Mouse (Mus musculus) neural tube, embryonic 15.5 days (tissue): ENCODE results near the gene Bend3. TPM values are rescaled to one million over a fixed set of nuclear protein-coding genes. Genes with fewer than 3 reads are reported as not detected.
A peak's percentile ranks its signal among the peaks of the same experiment; 100 is the strongest.

Experiments used
- ATAC-seq: fragments of 200-750 bp; cut with Nextera tagmentation; 2 replicates; pipeline ENCODE4 v1.8.0; 2017; ENCODE audit warnings: mild to moderate bottlenecking, moderate TSS enrichment, moderate library complexity; ENCODE audit not compliant: low FRiP score
- H3K27ac ChIP-seq: fragments of 300-500 bp; sonication (generic); replicated peaks from 2 replicates; pipeline ENCODE4 v1.5.1; 2015; ENCODE audit warnings: mild to moderate bottlenecking, inconsistent platforms
- H3K27me3 ChIP-seq: fragments of 300-500 bp; sonication (generic); replicated peaks from 2 replicates; pipeline ENCODE4 v1.6.1; 2015; ENCODE audit warnings: inconsistent platforms
- H3K36me3 ChIP-seq: fragments of 300-500 bp; sonication (generic); 2 replicates; pipeline ENCODE4 v1.6.1; 2015; ENCODE audit warnings: inconsistent platforms
- H3K4me1 ChIP-seq: fragments of 300-500 bp; sonication (generic); 2 replicates; pipeline ENCODE4 v1.6.1; 2015; ENCODE audit warnings: inconsistent platforms
- H3K4me2 ChIP-seq: fragments of 300-500 bp; sonication (generic); 2 replicates; pipeline ENCODE4 v1.6.1; 2015; ENCODE audit warnings: inconsistent platforms, mild to moderate bottlenecking, moderate library complexity
- H3K4me3 ChIP-seq: fragments of 300-500 bp; sonication (generic); replicated peaks from 2 replicates; pipeline ENCODE4 v1.5.1; 2015; ENCODE audit warnings: mild to moderate bottlenecking, inconsistent platforms
- H3K9ac ChIP-seq: fragments of 300-500 bp; sonication (generic); replicated peaks from 2 replicates; pipeline ENCODE4 v1.6.1; 2015; ENCODE audit warnings: mild to moderate bottlenecking, inconsistent platforms
- H3K9me3 ChIP-seq: fragments of 300-500 bp; sonication (generic); replicated peaks from 2 replicates; pipeline ENCODE4 v1.6.1; 2016; ENCODE audit warnings: inconsistent platforms
- whole genome bisulfite sequencing: fragments of 180-500 bp; shearing (Covaris S2); methylation state at CpG from one replicate; pipeline ENCODE4 v1.1.7; 2015; ENCODE audit warnings: mixed read lengths; 5-methylcytosine and 5-hydroxymethylcytosine counted together
- polyA plus RNA-seq: library from polyadenylated mRNA; unstranded; fragments of >200 nt; fragmentation: Nextera tagmentation; extraction: Ambion mirVana; gene quantifications from 2 replicates; pipeline ENCODE4 v1.2.1, GENCODE M21; 2015

The Bend3 gene
- 2.5 and 2.9 TPM in 2 replicates for polyA plus RNA-seq

GRCm38 (mm10) chr10:43478751-43479435 is at the start of gene Bend3:
TSS of gene Bend3 (plus strand) at chr10:43478831.
- Histone ChIP-seq H3K4me1 (peaks cover 41% of the 10 kb centered on the region), H3K9ac (peak within 1 kb of the TSS; percentile 81), H3K36me3 (no peaks in the 10 kb centered on the region), H3K4me2 (peak within 1 kb of the TSS; percentile 98), H3K27me3 (no peaks in the 10 kb centered on the region), H3K9me3 (no peaks in the 10 kb centered on the region), H3K27ac (peak within 1 kb of the TSS; percentile 96), H3K4me3 (peak within 1 kb of the TSS; percentile 88)
- peak; percentile 81 for ATAC-seq
- under 1% methylated on average over 61 of the region's 101 CpGs for WGBS

GRCm38 (mm10) chr10:43430606-43431005 is 48.0 kb upstream of the Bend3 start:
- no peak overlapping the region for H3K9ac ChIP-seq
- no peak overlapping the region for H3K27ac ChIP-seq
- H3K4me3 ChIP-seq: no peak overlapping the region
- no peak for ATAC-seq
- 0 out of 2 replicates have a peak, but pooled peaks cover 5% of the 10 kb centered on the region for H3K4me1 ChIP-seq
- no peaks in the 10 kb centered on the region for H3K36me3 ChIP-seq
- 80% methylated on average over 5 of the region's 5 CpGs for WGBS
- no peaks in the 10 kb centered on the region; the same call in 1 of the 2 replicates for H3K9me3 ChIP-seq
- no peaks in the 10 kb centered on the region for H3K27me3 ChIP-seq
- H3K4me2 ChIP-seq: no peak overlapping the region

- Histone ChIP-seq H3K4me1 (peaks cover 8% of the 10 kb centered on the region), H3K27me3 (no peaks in the 10 kb centered on the region), H3K4me2 (no peak overlapping the region), H3K4me3 (no peak overlapping the region), H3K36me3 (no peaks in the 10 kb centered on the region), H3K9me3 (no peaks in the 10 kb centered on the region; the same call in 1 of the 2 replicates), H3K27ac (no peak overlapping the region), H3K9ac (no peak overlapping the region)
- ATAC-seq: no peak
- WGBS: 92% methylated on average over 4 of the region's 4 CpGs
Measured at GRCm38 (mm10) chr10:43434326-43434725, 44.3 kb upstream of the Bend3 start.

GRCm38 (mm10) chr10:43435757-43436156 is 42.9 kb upstream of the Bend3 start:
- WGBS: 97% methylated on average over 3 of the region's 3 CpGs
- Histone ChIP-seq H3K27ac (no peak overlapping the region), H3K4me2 (no peak overlapping the region), H3K9ac (no peak overlapping the region), H3K4me3 (no peak overlapping the region), H3K4me1 (peaks cover 18% of the 10 kb centered on the region), H3K27me3 (no peaks in the 10 kb centered on the region), H3K36me3 (no peaks in the 10 kb centered on the region), H3K9me3 (no peaks in the 10 kb centered on the region; the same call in 1 of the 2 replicates)
- no peak for ATAC-seq

- no peaks in the 10 kb centered on the region for H3K36me3 ChIP-seq
- 9% methylated on average over 7 of the region's 7 CpGs for WGBS
- no peaks in the 10 kb centered on the region for H3K9me3 ChIP-seq
- H3K4me1 ChIP-seq: peaks cover 22% of the 10 kb centered on the region
- ATAC-seq: peak; percentile 62; the same call in 1 of the 2 replicates
- H3K27me3 ChIP-seq: no peaks in the 10 kb centered on the region
- peak overlapping the region; percentile 64; the same call in 1 of the 2 replicates for H3K27ac ChIP-seq
- H3K4me3 ChIP-seq: no peak overlapping the region
- H3K9ac ChIP-seq: no peak overlapping the region
- H3K4me2 ChIP-seq: 0 out of 2 replicates have a peak overlapping the region, but pooled peaks have one; percentile 2
Measured at GRCm38 (mm10) chr10:43439492-43439941, 39.1 kb upstream of the Bend3 start.

GRCm38 (mm10) chr10:43440050-43440449 is 38.6 kb upstream of the Bend3 start:
- 0 out of 2 replicates have a peak overlapping the region, but pooled peaks have one; percentile 39 for H3K27ac ChIP-seq
- no peak overlapping the region for H3K4me2 ChIP-seq
- no peaks in the 10 kb centered on the region for H3K27me3 ChIP-seq
- H3K9ac ChIP-seq: no peak overlapping the region
- no peaks in the 10 kb centered on the region for H3K9me3 ChIP-seq
- H3K4me1 ChIP-seq: peaks cover 22% of the 10 kb centered on the region
- H3K36me3 ChIP-seq: no peaks in the 10 kb centered on the region
- H3K4me3 ChIP-seq: no peak overlapping the region
- 0 out of 2 replicates have a peak, but pooled peaks have one; percentile 15 for ATAC-seq
- WGBS: 19% methylated on average over 13 of the region's 13 CpGs

GRCm38 (mm10) chr10:43440981-43441740 is 37.5 kb upstream of the Bend3 start:
- no peaks in the 10 kb centered on the region for H3K9me3 ChIP-seq

GRCm38 (mm10) chr10:43448656-43449055 is 30.0 kb upstream of the Bend3 start:
- 96% methylated on average over 3 of the region's 3 CpGs for WGBS
- H3K36me3 ChIP-seq: no peaks in the 10 kb centered on the region
- H3K9me3 ChIP-seq: no peaks in the 10 kb centered on the region
- peaks cover 11% of the 10 kb centered on the region for H3K4me1 ChIP-seq
- no peak for ATAC-seq
- H3K27me3 ChIP-seq: no peaks in the 10 kb centered on the region
- no peak overlapping the region for H3K9ac ChIP-seq
- no peak overlapping the region for H3K27ac ChIP-seq
- no peak overlapping the region for H3K4me2 ChIP-seq
- no peak overlapping the region for H3K4me3 ChIP-seq

More at GRCm38 (mm10) chr10:43440981-43441740, 37.5 kb upstream of the Bend3 start:
- Histone ChIP-seq H3K4me3 (no peak overlapping the region), H3K27ac (no peak overlapping the region), H3K4me2 (no peak overlapping the region), H3K9ac (no peak overlapping the region), H3K36me3 (no peaks in the 10 kb centered on the region), H3K4me1 (peaks cover 22% of the 10 kb centered on the region), H3K27me3 (no peaks in the 10 kb centered on the region)
- WGBS: 43% methylated on average over 15 of the region's 15 CpGs
- no peak for ATAC-seq

GRCm38 (mm10) chr10:43451848-43452662 is 26.6 kb upstream of the Bend3 start:
- WGBS: 26% methylated on average over 16 of the region's 16 CpGs

GRCm38 (mm10) chr10:43452663-43452996 is 26.0 kb upstream of the Bend3 start:
- 17% methylated on average over 5 of the region's 5 CpGs for WGBS

More at GRCm38 (mm10) chr10:43451848-43452662, 26.6 kb upstream of the Bend3 start:
- Histone ChIP-seq H3K4me1 (peaks cover 11% of the 10 kb centered on the region), H3K9me3 (no peaks in the 10 kb centered on the region), H3K27me3 (no peaks in the 10 kb centered on the region), H3K36me3 (no peaks in the 10 kb centered on the region), H3K4me2 (peak overlapping the region; percentile 47), H3K27ac (no peak overlapping the region), H3K9ac (0 out of 2 replicates have a peak overlapping the region, but pooled peaks have one; percentile 44), H3K4me3 (peak overlapping the region; percentile 16; the same call in 1 of the 2 replicates)
- peak; percentile 93 for ATAC-seq

GRCm38 (mm10) chr10:43454219-43454618 is 24.4 kb upstream of the Bend3 start:
- H3K27ac ChIP-seq: no peak overlapping the region
- peaks cover 11% of the 10 kb centered on the region for H3K4me1 ChIP-seq
- ATAC-seq: no peak
- WGBS: 94% methylated on average over 1 of the region's 1 CpGs
- no peaks in the 10 kb centered on the region for H3K9me3 ChIP-seq
- no peak overlapping the region for H3K4me3 ChIP-seq
- H3K27me3 ChIP-seq: no peaks in the 10 kb centered on the region
- no peak overlapping the region for H3K9ac ChIP-seq
- no peak overlapping the region for H3K4me2 ChIP-seq
- no peaks in the 10 kb centered on the region for H3K36me3 ChIP-seq

More at GRCm38 (mm10) chr10:43452663-43452996, 26.0 kb upstream of the Bend3 start:
- ATAC-seq: no peak
- Histone ChIP-seq H3K27me3 (no peaks in the 10 kb centered on the region), H3K27ac (no peak overlapping the region), H3K4me3 (peak overlapping the region; percentile 16; the same call in 1 of the 2 replicates), H3K9me3 (no peaks in the 10 kb centered on the region), H3K9ac (0 out of 2 replicates have a peak overlapping the region, but pooled peaks have one; percentile 44), H3K4me1 (peaks cover 11% of the 10 kb centered on the region), H3K4me2 (peak overlapping the region; percentile 47), H3K36me3 (no peaks in the 10 kb centered on the region)
